Mouse (Mus musculus) duodenum, adult 2 months (tissue): ENCODE data around the gene Tnfrsf4. TPM values are rescaled to one million over a fixed set of nuclear protein-coding genes. Genes with fewer than 3 reads are reported as not detected.

ENCODE experiments used
- polyA plus RNA-seq: library from polyadenylated mRNA; depleted of rRNA; stranded (reverse); fragments of >200 nt; gene quantifications from 2 replicates; pipeline ENCODE4 v1.2.3, GENCODE M21; 2012; ENCODE audit warnings: low replicate concordance; rRNA removed

The Tnfrsf4 gene
- polyA plus RNA-seq, result 3.6 and 6.5 TPM in 2 replicates

GRCm38 (mm10) chr4:156013637-156014036 lies at the start of gene Tnfrsf4:
Gene Tnfrsf4 (plus strand): TSS chr4:156013843.

GRCm38 (mm10) chr4:155992241-155992905 lies 21.3 kb upstream of the Tnfrsf4 start, which contains the start of the genes B3galt6 and Sdf4:
Gene B3galt6 (minus strand): TSS chr4:155992649.
Gene Sdf4 (plus strand): TSS chr4:155992872.

GRCm38 (mm10) chr4:156026013-156026412 lies 12.4 kb downstream of the Tnfrsf4 start, which contains the start of gene Tnfrsf18:
Gene Tnfrsf18 (plus strand): TSS chr4:156026164.

GRCm38 (mm10) chr4:156059261-156059660 lies 45.6 kb downstream of the Tnfrsf4 start, which contains the start of gene Ttll10:
Gene Ttll10 (minus strand): TSS chr4:156059414.

Other genes with a start within 250 kb of the Tnfrsf4 start
- gene Vwa1, start 239.1 kb upstream of the Tnfrsf4 start, polyA plus RNA-seq, result 19.1 and 135 TPM in 2 replicates
- 3.1 and 6.1 TPM in 2 replicates for gene Tmem88b, start 228.0 kb upstream of the Tnfrsf4 start, polyA plus RNA-seq
- gene Ankrd65, start 223.4 kb upstream of the Tnfrsf4 start, polyA plus RNA-seq, result not detected in 2 replicates
- gene Mrpl20, start 211.0 kb upstream of the Tnfrsf4 start, polyA plus RNA-seq, result 32.6 and 49.9 TPM in 2 replicates
- gene Ccnl2, start 201.4 kb upstream of the Tnfrsf4 start, polyA plus RNA-seq, result 23.8 and 25.3 TPM in 2 replicates
- gene Aurkaip1, start 182.6 kb upstream of the Tnfrsf4 start, polyA plus RNA-seq, result 159 and 208 TPM in 2 replicates
- gene Mxra8, start 174.2 kb upstream of the Tnfrsf4 start, polyA plus RNA-seq, result 69.2 and 97.5 TPM in 2 replicates
- 142 and 173 TPM in 2 replicates for gene Dvl1, start 166.4 kb upstream of the Tnfrsf4 start, polyA plus RNA-seq
- 1.1 and 1.2 TPM in 2 replicates for gene Tas1r3, start 150.5 kb upstream of the Tnfrsf4 start, polyA plus RNA-seq
- 56.0 and 86.9 TPM in 2 replicates for gene Cptp, start 144.4 kb upstream of the Tnfrsf4 start, polyA plus RNA-seq
- 14.6 and 19.2 TPM in 2 replicates for gene Ints11, start 144.3 kb upstream of the Tnfrsf4 start, polyA plus RNA-seq
- 30.9 and 65.5 TPM in 2 replicates for gene Pusl1, start 122.1 kb upstream of the Tnfrsf4 start, polyA plus RNA-seq
- gene Acap3, start 122.0 kb upstream of the Tnfrsf4 start, polyA plus RNA-seq, result 13.3 and 14.8 TPM in 2 replicates
- 123 and 179 TPM in 2 replicates for gene Ube2j2, start 70.0 kb upstream of the Tnfrsf4 start, polyA plus RNA-seq
- gene C1qtnf12, start 51.5 kb upstream of the Tnfrsf4 start, polyA plus RNA-seq, result 121 and 260 TPM in 2 replicates
- gene B3galt6, start 21.2 kb upstream of the Tnfrsf4 start, polyA plus RNA-seq, result 5.3 and 6.9 TPM in 2 replicates
- gene Sdf4, start 21.0 kb upstream of the Tnfrsf4 start, polyA plus RNA-seq, result 44.0 and 69.6 TPM in 2 replicates
- gene Tnfrsf18, start 12.3 kb downstream of the Tnfrsf4 start, polyA plus RNA-seq, result 2.5 and 3.5 TPM in 2 replicates
- gene Ttll10, start 45.6 kb downstream of the Tnfrsf4 start, polyA plus RNA-seq, result 5.6 and 8.2 TPM in 2 replicates
- gene 9430015G10Rik, start 96.1 kb downstream of the Tnfrsf4 start, polyA plus RNA-seq, result 8.9 and 11.4 TPM in 2 replicates
- 0.29 and 0.46 TPM in 2 replicates for gene Rnf223, start 116.7 kb downstream of the Tnfrsf4 start, polyA plus RNA-seq
- 68.8 and 73.3 TPM in 2 replicates for gene Agrn, start 183.6 kb downstream of the Tnfrsf4 start, polyA plus RNA-seq
- 7.9 and 66.7 TPM in 2 replicates for gene Isg15, start 187.0 kb downstream of the Tnfrsf4 start, polyA plus RNA-seq
- 0.83 and 1.7 TPM in 2 replicates for gene AW011738, start 189.5 kb downstream of the Tnfrsf4 start, polyA plus RNA-seq
- gene Perm1, start 202.0 kb downstream of the Tnfrsf4 start, polyA plus RNA-seq, result 0.06 and 0.07 TPM in 2 replicates
- gene Plekhn1, start 221.0 kb downstream of the Tnfrsf4 start, polyA plus RNA-seq, result 34.8 and 35.6 TPM in 2 replicates
- gene Noc2l, start 222.2 kb downstream of the Tnfrsf4 start, polyA plus RNA-seq, result 32.3 and 40.0 TPM in 2 replicates
- gene Samd11, start 241.8 kb downstream of the Tnfrsf4 start, polyA plus RNA-seq, result 0.28 and 1.1 TPM in 2 replicates